Mouse (Mus musculus): ENCODE results near the gene Prkcb. TPM values are rescaled to one million over a fixed set of nuclear protein-coding genes. Genes with fewer than 3 reads are reported as not detected.

Gene Prkcb
- polyA plus RNA-seq, 1 experiment from 2014 or later: 111 TPM

DNA sequence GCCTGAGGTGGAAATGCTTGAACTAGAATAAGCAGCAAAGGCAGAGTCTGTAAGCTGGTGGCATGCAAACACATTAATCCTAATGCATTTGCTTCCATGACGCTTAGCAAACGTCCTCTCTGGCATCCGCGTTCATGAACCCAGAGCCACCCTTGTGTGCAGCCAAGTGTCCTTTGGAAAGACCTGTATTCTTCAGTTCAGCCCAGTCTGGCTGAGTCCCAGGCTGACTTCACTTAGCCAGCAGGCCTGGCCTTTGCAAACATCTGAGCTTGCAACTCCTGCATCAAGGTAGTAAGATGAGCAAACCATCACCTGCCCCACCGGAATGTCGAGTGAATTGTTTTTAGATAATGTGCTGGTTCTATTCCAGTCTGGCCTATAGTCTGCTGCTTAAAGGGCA is 126.1 kb downstream of the Prkcb start:
- H3K9me3 ChIP-seq (ENCODE audit: control insufficient read depth, low read length): no peaks in the 10 kb centered on the region
- H3K27me3 ChIP-seq (ENCODE audit: control insufficient read depth, insufficient read depth, low read length): no peaks in the 10 kb centered on the region
- no peak overlapping the region for H3K9ac ChIP-seq (replicated peaks; ENCODE audit: low read length)
- H3K27ac ChIP-seq (replicated peaks; ENCODE audit: low read depth, low read length): no peak overlapping the region
- WGBS: 90% methylated on average over 6 of the region's 6 CpGs
- no peaks in the 10 kb centered on the region for H3K36me3 ChIP-seq (ENCODE audit: control insufficient read depth, insufficient read depth, low read length)
- no peak overlapping the region for H3K4me3 ChIP-seq (replicated peaks; ENCODE audit: low read depth, low read length)
- ATAC-seq (ENCODE audit: low FRiP score, low TSS enrichment) (no peak), DNase-seq (no peak)
- H3K4me2 ChIP-seq (ENCODE audit: low read length): no peak overlapping the region
- no peaks in the 10 kb centered on the region for H3K4me1 ChIP-seq (ENCODE audit: control insufficient read depth, insufficient read depth, low read length)

DNA sequence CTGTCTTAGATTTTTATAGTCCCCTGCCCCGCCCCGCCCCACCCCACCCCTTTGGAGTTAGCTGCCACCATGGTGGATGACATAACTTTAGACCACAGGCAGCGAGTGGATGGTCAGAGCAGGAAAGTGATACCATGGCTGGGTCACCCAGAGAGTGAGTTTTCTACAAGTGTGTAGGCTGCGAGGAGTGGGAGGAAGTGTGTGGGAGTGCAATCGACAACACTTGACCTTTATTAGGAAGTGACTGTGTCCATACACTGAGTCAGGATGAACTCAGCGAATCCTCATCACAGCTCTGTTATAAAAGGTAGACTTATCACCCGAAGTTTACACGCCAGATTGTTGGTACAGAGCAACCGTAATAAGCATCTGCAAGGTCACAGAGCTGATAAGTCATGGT is 126.8 kb downstream of the Prkcb start:
- Histone ChIP-seq H3K9me3 (ENCODE audit: control insufficient read depth, low read length) (no peaks in the 10 kb centered on the region), H3K4me3 (replicated peaks; ENCODE audit: low read depth, low read length) (no peak overlapping the region), H3K36me3 (ENCODE audit: control insufficient read depth, insufficient read depth, low read length) (no peaks in the 10 kb centered on the region), H3K9ac (replicated peaks; ENCODE audit: low read length) (no peak overlapping the region), H3K27me3 (ENCODE audit: control insufficient read depth, insufficient read depth, low read length) (no peaks in the 10 kb centered on the region), H3K27ac (replicated peaks; ENCODE audit: low read depth, low read length) (no peak overlapping the region), H3K4me1 (ENCODE audit: control insufficient read depth, insufficient read depth, low read length) (no peaks in the 10 kb centered on the region), H3K4me2 (ENCODE audit: low read length) (no peak overlapping the region)
- ATAC-seq (ENCODE audit: low FRiP score, low TSS enrichment) (no peak), DNase-seq (no peak)
- WGBS: 92% methylated on average over 9 of the region's 9 CpGs

- Histone ChIP-seq H3K4me2 (ENCODE audit: low read length) (no peak overlapping the region), H3K27me3 (ENCODE audit: control insufficient read depth, insufficient read depth, low read length) (no peaks in the 10 kb centered on the region), H3K9ac (replicated peaks; ENCODE audit: low read length) (no peak overlapping the region), H3K36me3 (ENCODE audit: control insufficient read depth, insufficient read depth, low read length) (no peaks in the 10 kb centered on the region), H3K4me1 (ENCODE audit: control insufficient read depth, insufficient read depth, low read length) (no peaks in the 10 kb centered on the region), H3K4me3 (replicated peaks; ENCODE audit: low read depth, low read length) (no peak overlapping the region), H3K27ac (replicated peaks; ENCODE audit: low read depth, low read length) (no peak overlapping the region), H3K9me3 (ENCODE audit: control insufficient read depth, low read length) (no peaks in the 10 kb centered on the region)
- no peak for ATAC-seq (ENCODE audit: low FRiP score, low TSS enrichment)
- peak; percentile 30 for DNase-seq
- 56% methylated on average over 12 of the region's 12 CpGs for WGBS
Observed at GRCm38 (mm10) chr7:122415904-122416303, 127.4 kb downstream of the Prkcb start.

- H3K4me3 ChIP-seq (replicated peaks; ENCODE audit: low read depth, low read length): no peak overlapping the region
- no peaks in the 10 kb centered on the region for H3K9me3 ChIP-seq (ENCODE audit: control insufficient read depth, low read length)
- H3K4me2 ChIP-seq (ENCODE audit: low read length): no peak overlapping the region
- no peak overlapping the region for H3K9ac ChIP-seq (replicated peaks; ENCODE audit: low read length)
- no peaks in the 10 kb centered on the region for H3K27me3 ChIP-seq (ENCODE audit: control insufficient read depth, insufficient read depth, low read length)
- H3K4me1 ChIP-seq (ENCODE audit: control insufficient read depth, insufficient read depth, low read length): no peaks in the 10 kb centered on the region
- DNase-seq (no peak), ATAC-seq (ENCODE audit: low FRiP score, low TSS enrichment) (no peak)
- 86% methylated on average over 3 of the region's 3 CpGs for WGBS
- no peaks in the 10 kb centered on the region for H3K36me3 ChIP-seq (ENCODE audit: control insufficient read depth, insufficient read depth, low read length)
- H3K27ac ChIP-seq (replicated peaks; ENCODE audit: low read depth, low read length): no peak overlapping the region
Observed at GRCm38 (mm10) chr7:122418551-122418950, 130.0 kb downstream of the Prkcb start.

DNA sequence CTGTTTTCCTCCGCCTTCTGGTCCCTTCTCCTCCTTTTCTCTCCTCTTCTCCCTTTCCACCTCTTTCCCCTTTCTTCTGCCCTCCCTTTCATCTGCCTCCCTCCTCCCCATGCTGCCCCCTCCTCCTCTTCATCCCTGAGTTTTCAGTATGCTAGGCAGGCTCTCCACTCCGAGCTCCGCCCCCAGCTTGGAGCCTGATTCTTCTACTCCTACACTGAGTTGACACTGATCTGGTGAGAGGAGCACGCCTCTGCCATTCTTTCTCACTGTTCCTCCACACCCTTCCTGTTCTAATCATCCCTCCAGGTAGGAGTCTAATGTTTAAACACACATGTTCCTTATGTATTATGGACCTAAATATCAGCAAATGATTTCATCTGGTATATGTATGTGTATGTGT is 135.3 kb downstream of the Prkcb start:
- WGBS: 44% methylated on average over 4 of the region's 4 CpGs
- Histone ChIP-seq H3K4me1 (ENCODE audit: control insufficient read depth, insufficient read depth, low read length) (no peaks in the 10 kb centered on the region), H3K36me3 (ENCODE audit: control insufficient read depth, insufficient read depth, low read length) (no peaks in the 10 kb centered on the region), H3K4me2 (ENCODE audit: low read length) (no peak overlapping the region), H3K9me3 (ENCODE audit: control insufficient read depth, low read length) (no peaks in the 10 kb centered on the region), H3K9ac (replicated peaks; ENCODE audit: low read length) (no peak overlapping the region), H3K27ac (replicated peaks; ENCODE audit: low read depth, low read length) (no peak overlapping the region), H3K27me3 (ENCODE audit: control insufficient read depth, insufficient read depth, low read length) (no peaks in the 10 kb centered on the region), H3K4me3 (replicated peaks; ENCODE audit: low read depth, low read length) (no peak overlapping the region)
- DNase-seq: no peak
- no peak for ATAC-seq (ENCODE audit: low FRiP score, low TSS enrichment)

GRCm38 (mm10) chr7:122429134-122429533 is 140.6 kb downstream of the Prkcb start:
- Histone ChIP-seq H3K9ac (replicated peaks; ENCODE audit: low read length) (no peak overlapping the region), H3K4me3 (replicated peaks; ENCODE audit: low read depth, low read length) (no peak overlapping the region), H3K27me3 (ENCODE audit: control insufficient read depth, insufficient read depth, low read length) (no peaks in the 10 kb centered on the region), H3K4me2 (ENCODE audit: low read length) (no peak overlapping the region), H3K4me1 (ENCODE audit: control insufficient read depth, insufficient read depth, low read length) (no peaks in the 10 kb centered on the region), H3K27ac (replicated peaks; ENCODE audit: low read depth, low read length) (no peak overlapping the region), H3K36me3 (ENCODE audit: control insufficient read depth, insufficient read depth, low read length) (no peaks in the 10 kb centered on the region), H3K9me3 (ENCODE audit: control insufficient read depth, low read length) (no peaks in the 10 kb centered on the region)
- WGBS: 86% methylated on average over 5 of the region's 5 CpGs
- no peak for ATAC-seq (ENCODE audit: low FRiP score, low TSS enrichment)
- DNase-seq: no peak

GRCm38 (mm10) chr7:122432401-122432800 is 143.8 kb downstream of the Prkcb start:
- no peak for DNase-seq
- 88% methylated on average over 4 of the region's 4 CpGs for WGBS
- H3K4me1 ChIP-seq (ENCODE audit: control insufficient read depth, insufficient read depth, low read length): no peaks in the 10 kb centered on the region
- no peak overlapping the region for H3K4me3 ChIP-seq (replicated peaks; ENCODE audit: low read depth, low read length)
- no peaks in the 10 kb centered on the region for H3K36me3 ChIP-seq (ENCODE audit: control insufficient read depth, insufficient read depth, low read length)
- H3K27ac ChIP-seq (replicated peaks; ENCODE audit: low read depth, low read length): no peak overlapping the region
- no peak for ATAC-seq (ENCODE audit: low FRiP score, low TSS enrichment)
- H3K4me2 ChIP-seq (ENCODE audit: low read length): no peak overlapping the region
- H3K9ac ChIP-seq (replicated peaks; ENCODE audit: low read length): no peak overlapping the region
- H3K27me3 ChIP-seq (ENCODE audit: control insufficient read depth, insufficient read depth, low read length): no peaks in the 10 kb centered on the region
- H3K9me3 ChIP-seq (ENCODE audit: control insufficient read depth, low read length): no peaks in the 10 kb centered on the region

GRCm38 (mm10) chr7:122433377-122433776 is 144.8 kb downstream of the Prkcb start:
- Histone ChIP-seq H3K27ac (replicated peaks; ENCODE audit: low read depth, low read length) (no peak overlapping the region), H3K27me3 (ENCODE audit: control insufficient read depth, insufficient read depth, low read length) (no peaks in the 10 kb centered on the region), H3K4me1 (ENCODE audit: control insufficient read depth, insufficient read depth, low read length) (no peaks in the 10 kb centered on the region), H3K9me3 (ENCODE audit: control insufficient read depth, low read length) (no peaks in the 10 kb centered on the region), H3K4me3 (replicated peaks; ENCODE audit: low read depth, low read length) (no peak overlapping the region), H3K9ac (replicated peaks; ENCODE audit: low read length) (no peak overlapping the region), H3K4me2 (ENCODE audit: low read length) (no peak overlapping the region), H3K36me3 (ENCODE audit: control insufficient read depth, insufficient read depth, low read length) (no peaks in the 10 kb centered on the region)
- DNase-seq (no peak), ATAC-seq (ENCODE audit: low FRiP score, low TSS enrichment) (no peak)
- 93% methylated on average over 5 of the region's 5 CpGs for WGBS

- Histone ChIP-seq H3K4me1 (ENCODE audit: control insufficient read depth, insufficient read depth, low read length) (no peaks in the 10 kb centered on the region), H3K27ac (replicated peaks; ENCODE audit: low read depth, low read length) (no peak overlapping the region), H3K4me2 (ENCODE audit: low read length) (no peak overlapping the region), H3K9ac (replicated peaks; ENCODE audit: low read length) (no peak overlapping the region), H3K4me3 (replicated peaks; ENCODE audit: low read depth, low read length) (no peak overlapping the region), H3K27me3 (ENCODE audit: control insufficient read depth, insufficient read depth, low read length) (no peaks in the 10 kb centered on the region), H3K36me3 (ENCODE audit: control insufficient read depth, insufficient read depth, low read length) (no peaks in the 10 kb centered on the region), H3K9me3 (ENCODE audit: control insufficient read depth, low read length) (no peaks in the 10 kb centered on the region)
- DNase-seq (no peak), ATAC-seq (ENCODE audit: low FRiP score, low TSS enrichment) (no peak)
- WGBS: 94% methylated on average over 4 of the region's 4 CpGs
Observed at GRCm38 (mm10) chr7:122434941-122435340, 146.4 kb downstream of the Prkcb start.
